Mouse (Mus musculus): ENCODE measurements around the gene Nup205. TPM values are rescaled to one million over a fixed set of nuclear protein-coding genes. Genes with fewer than 3 reads are reported as not detected.
"Not testable (repeated sequence)": the region's sequence is repeated elsewhere in the genome, so short reads cannot be mapped to it uniquely, and the experiment has no call there.

Gene Nup205
- polyA plus RNA-seq, 1 experiment from 2014 or later, result 39.4 TPM

- Histone ChIP-seq H3K9ac (ENCODE audit: low read depth, low read length) (no peak overlapping the region), H3K36me3 (ENCODE audit: control insufficient read depth, insufficient read depth, low read length) (no peaks in the 10 kb centered on the region), H3K27ac (replicated peaks; ENCODE audit: low read depth, low read length) (no peak overlapping the region), H3K4me2 (ENCODE audit: low read depth, low read length) (no peak overlapping the region), H3K4me3 (ENCODE audit: low read depth, low read length) (no peak overlapping the region), H3K9me3 (ENCODE audit: control insufficient read depth, low read length) (no peaks in the 10 kb centered on the region), H3K4me1 (ENCODE audit: control insufficient read depth, insufficient read depth, low read length) (no peaks in the 10 kb centered on the region), H3K27me3 (replicated peaks; ENCODE audit: control insufficient read depth, insufficient read depth, low read length) (no peaks in the 10 kb centered on the region)
- DNase-seq (ENCODE audit: low spot score) (no peak), ATAC-seq (ENCODE audit: low read depth) (no peak)
Measured at GRCm38 (mm10) chr6:35154540-35154939, 22.7 kb upstream of the Nup205 start.

- no peaks in the 10 kb centered on the region for H3K4me1 ChIP-seq (ENCODE audit: control insufficient read depth, insufficient read depth, low read length)
- H3K9ac ChIP-seq (ENCODE audit: low read depth, low read length), result no peak overlapping the region
- DNase-seq (ENCODE audit: low spot score) (no peak), ATAC-seq (ENCODE audit: low read depth) (no peak)
- H3K4me3 ChIP-seq (ENCODE audit: low read depth, low read length), result no peak overlapping the region
- no peaks in the 10 kb centered on the region for H3K27me3 ChIP-seq (replicated peaks; ENCODE audit: control insufficient read depth, insufficient read depth, low read length)
- H3K4me2 ChIP-seq (ENCODE audit: low read depth, low read length), result no peak overlapping the region
- no peaks in the 10 kb centered on the region for H3K36me3 ChIP-seq (ENCODE audit: control insufficient read depth, insufficient read depth, low read length)
- H3K27ac ChIP-seq (replicated peaks; ENCODE audit: low read depth, low read length), result no peak overlapping the region
- WGBS, result 76% methylated on average over 4 of the region's 4 CpGs
- no peaks in the 10 kb centered on the region for H3K9me3 ChIP-seq (ENCODE audit: control insufficient read depth, low read length)
Measured at GRCm38 (mm10) chr6:35169250-35169649, 8.0 kb upstream of the Nup205 start.

- not testable (repeated sequence) for H3K9ac ChIP-seq (ENCODE audit: low read depth, low read length); H3K4me2 ChIP-seq (ENCODE audit: low read depth, low read length); H3K27ac ChIP-seq (replicated peaks; ENCODE audit: low read depth, low read length); H3K4me1 ChIP-seq (ENCODE audit: control insufficient read depth, insufficient read depth, low read length); H3K27me3 ChIP-seq (replicated peaks; ENCODE audit: control insufficient read depth, insufficient read depth, low read length); ATAC-seq (ENCODE audit: low read depth); DNase-seq (ENCODE audit: low spot score); H3K36me3 ChIP-seq (ENCODE audit: control insufficient read depth, insufficient read depth, low read length); H3K4me3 ChIP-seq (ENCODE audit: low read depth, low read length); H3K9me3 ChIP-seq (ENCODE audit: control insufficient read depth, low read length)
- WGBS, result 58% methylated on average over 3 of the region's 3 CpGs
Measured at GRCm38 (mm10) chr6:35172028-35172427, 5.2 kb upstream of the Nup205 start.

- DNase-seq (ENCODE audit: low spot score) (no peak), ATAC-seq (ENCODE audit: low read depth) (no peak)
- H3K27me3 ChIP-seq (replicated peaks; ENCODE audit: control insufficient read depth, insufficient read depth, low read length), result no peaks in the 10 kb centered on the region
- no peaks in the 10 kb centered on the region for H3K4me1 ChIP-seq (ENCODE audit: control insufficient read depth, insufficient read depth, low read length)
- H3K9me3 ChIP-seq (ENCODE audit: control insufficient read depth, low read length), result no peaks in the 10 kb centered on the region
- no peak overlapping the region for H3K4me2 ChIP-seq (ENCODE audit: low read depth, low read length)
- H3K27ac ChIP-seq (replicated peaks; ENCODE audit: low read depth, low read length), result no peak overlapping the region
- 88% methylated on average over 4 of the region's 4 CpGs for WGBS
- no peak overlapping the region for H3K9ac ChIP-seq (ENCODE audit: low read depth, low read length)
- no peak overlapping the region for H3K4me3 ChIP-seq (ENCODE audit: low read depth, low read length)
- H3K36me3 ChIP-seq (ENCODE audit: control insufficient read depth, insufficient read depth, low read length), result no peaks in the 10 kb centered on the region
Measured at GRCm38 (mm10) chr6:35173181-35173580, 4.0 kb upstream of the Nup205 start.

- Histone ChIP-seq H3K9ac (ENCODE audit: low read depth, low read length) (peak overlapping the region; percentile 93), H3K4me2 (ENCODE audit: low read depth, low read length) (peak overlapping the region; percentile 84), H3K36me3 (ENCODE audit: control insufficient read depth, insufficient read depth, low read length) (no peaks in the 10 kb centered on the region), H3K27ac (replicated peaks; ENCODE audit: low read depth, low read length) (peak overlapping the region; percentile 97), H3K9me3 (ENCODE audit: control insufficient read depth, low read length) (no peaks in the 10 kb centered on the region), H3K4me1 (ENCODE audit: control insufficient read depth, insufficient read depth, low read length) (no peaks in the 10 kb centered on the region), H3K27me3 (replicated peaks; ENCODE audit: control insufficient read depth, insufficient read depth, low read length) (no peaks in the 10 kb centered on the region), H3K4me3 (ENCODE audit: low read depth, low read length) (peak overlapping the region; percentile 87)
- ATAC-seq (ENCODE audit: low read depth), result peak; percentile 73
- 0% methylated on average over 22 of the region's 69 CpGs for WGBS
- DNase-seq (ENCODE audit: low spot score), result peak; percentile 45
Measured at GRCm38 (mm10) chr6:35177650-35178272, 540 bp downstream of the Nup205 start.

- not testable (repeated sequence) for ATAC-seq (ENCODE audit: low read depth); H3K9me3 ChIP-seq (ENCODE audit: control insufficient read depth, low read length); H3K36me3 ChIP-seq (ENCODE audit: control insufficient read depth, insufficient read depth, low read length); H3K4me1 ChIP-seq (ENCODE audit: control insufficient read depth, insufficient read depth, low read length); DNase-seq (ENCODE audit: low spot score); H3K4me2 ChIP-seq (ENCODE audit: low read depth, low read length); H3K27me3 ChIP-seq (replicated peaks; ENCODE audit: control insufficient read depth, insufficient read depth, low read length); H3K27ac ChIP-seq (replicated peaks; ENCODE audit: low read depth, low read length); H3K9ac ChIP-seq (ENCODE audit: low read depth, low read length); H3K4me3 ChIP-seq (ENCODE audit: low read depth, low read length)
- WGBS, result 97% methylated on average over 3 of the region's 3 CpGs
Measured at GRCm38 (mm10) chr6:35179299-35179698, 2.1 kb downstream of the Nup205 start.

GRCm38 (mm10) chr6:35184781-35185180 lies 7.6 kb downstream of the Nup205 start:
- no peak overlapping the region for H3K4me3 ChIP-seq (ENCODE audit: low read depth, low read length)
- H3K27me3 ChIP-seq (replicated peaks; ENCODE audit: control insufficient read depth, insufficient read depth, low read length), result no peaks in the 10 kb centered on the region
- H3K9me3 ChIP-seq (ENCODE audit: control insufficient read depth, low read length), result no peaks in the 10 kb centered on the region
- no peak for DNase-seq (ENCODE audit: low spot score)
- no peaks in the 10 kb centered on the region for H3K4me1 ChIP-seq (ENCODE audit: control insufficient read depth, insufficient read depth, low read length)
- H3K36me3 ChIP-seq (ENCODE audit: control insufficient read depth, insufficient read depth, low read length), result peaks cover 50% of the 10 kb centered on the region
- H3K27ac ChIP-seq (replicated peaks; ENCODE audit: low read depth, low read length), result no peak overlapping the region
- no peak overlapping the region for H3K4me2 ChIP-seq (ENCODE audit: low read depth, low read length)
- no peak overlapping the region for H3K9ac ChIP-seq (ENCODE audit: low read depth, low read length)
- ATAC-seq (ENCODE audit: low read depth), result no peak
- 86% methylated on average over 1 of the region's 1 CpGs for WGBS

GRCm38 (mm10) chr6:35191198-35191597 lies 14.0 kb downstream of the Nup205 start:
- DNase-seq (ENCODE audit: low spot score), result no peak
- ATAC-seq (ENCODE audit: low read depth), result no peak
- peaks cover 90% of the 10 kb centered on the region for H3K36me3 ChIP-seq (ENCODE audit: control insufficient read depth, insufficient read depth, low read length)

GRCm38 (mm10) chr6:35225696-35226095 lies 48.5 kb downstream of the Nup205 start:
- Histone ChIP-seq H3K36me3 (ENCODE audit: control insufficient read depth, insufficient read depth, low read length) (peaks cover 67% of the 10 kb centered on the region), H3K27me3 (replicated peaks; ENCODE audit: control insufficient read depth, insufficient read depth, low read length) (no peaks in the 10 kb centered on the region), H3K4me1 (ENCODE audit: control insufficient read depth, insufficient read depth, low read length) (no peaks in the 10 kb centered on the region), H3K27ac (replicated peaks; ENCODE audit: low read depth, low read length) (no peak overlapping the region), H3K4me2 (ENCODE audit: low read depth, low read length) (no peak overlapping the region), H3K9me3 (ENCODE audit: control insufficient read depth, low read length) (no peaks in the 10 kb centered on the region), H3K4me3 (ENCODE audit: low read depth, low read length) (no peak overlapping the region), H3K9ac (ENCODE audit: low read depth, low read length) (no peak overlapping the region)
- WGBS, result 61% methylated on average over 4 of the region's 4 CpGs
- ATAC-seq (ENCODE audit: low read depth) (no peak), DNase-seq (ENCODE audit: low spot score) (no peak)

More at GRCm38 (mm10) chr6:35191198-35191597, 14.0 kb downstream of the Nup205 start:
- no peak overlapping the region for H3K4me3 ChIP-seq (ENCODE audit: low read depth, low read length)
- H3K9me3 ChIP-seq (ENCODE audit: control insufficient read depth, low read length), result no peaks in the 10 kb centered on the region
- H3K4me1 ChIP-seq (ENCODE audit: control insufficient read depth, insufficient read depth, low read length), result no peaks in the 10 kb centered on the region
- no peaks in the 10 kb centered on the region for H3K27me3 ChIP-seq (replicated peaks; ENCODE audit: control insufficient read depth, insufficient read depth, low read length)
- H3K9ac ChIP-seq (ENCODE audit: low read depth, low read length), result no peak overlapping the region
- no peak overlapping the region for H3K27ac ChIP-seq (replicated peaks; ENCODE audit: low read depth, low read length)
- no peak overlapping the region for H3K4me2 ChIP-seq (ENCODE audit: low read depth, low read length)
- WGBS, result 83% methylated on average over 8 of the region's 8 CpGs

Data from embryonic facial prominence, embryonic 14.5 days (tissue).